Mouse (Mus musculus) ES-E14 (cell line): ENCODE measurements at regions not wholly inside any gene's neighbourhood (a gene's known extent, or its start where the extent isn't known, plus 50 kb on each side); places are given as distances from the start of the nearest gene placed in this dataset.

Source experiments
- CHD2 ChIP-seq: IDR thresholded peaks from 2 replicates; pipeline ENCODE4 v1.6.1; 2014; ENCODE audit warnings: mild to moderate bottlenecking, low read depth, low read length, inconsistent platforms
- HCFC1 ChIP-seq: IDR thresholded peaks from 2 replicates; pipeline ENCODE4 v1.6.1; 2012; ENCODE audit warnings: low read length, inconsistent platforms, borderline replicate concordance; ENCODE audit not compliant: insufficient read depth
- MAFK ChIP-seq: IDR thresholded peaks from 2 replicates; pipeline ENCODE4 v1.6.1; 2014; ENCODE audit warnings: mild to moderate bottlenecking, low read depth, low read length, inconsistent platforms; ENCODE audit not compliant: insufficient read depth
- ZC3H11A ChIP-seq: IDR thresholded peaks from 2 replicates; pipeline ENCODE4 v1.6.1; 2012; ENCODE audit warnings: low read depth, mild to moderate bottlenecking, inconsistent platforms, low read length, borderline replicate concordance
- ZNF384 ChIP-seq: IDR thresholded peaks from 2 replicates; pipeline ENCODE4 v1.6.1; 2012; ENCODE audit warnings: low read depth, low read length, inconsistent platforms

- TF ChIP-seq HCFC1, result no peak
- no peak for TF ChIP-seq ZC3H11A
- TF ChIP-seq ZNF384, result no peak
- TF ChIP-seq MAFK, result no peak
- TF ChIP-seq CHD2, result no peak
These were observed 240.1 kb upstream of the Eif4g2 start for GRCm38 (mm10) chr7:111322901-111323300.
